Mouse (Mus musculus): ENCODE measurements at regions not wholly inside any gene's neighbourhood (a gene's known extent, or its start where the extent isn't known, plus 50 kb on each side); places are given as distances from the start of the nearest gene placed in this dataset.
A peak's percentile ranks its signal among the peaks of the same experiment; 100 is the strongest.

GRCm38 (mm10) chr1:39047316-39047715 lies 61.9 kb downstream of the Pdcl3 start:
- no peak for DNase-seq (ENCODE audit: extremely low spot score in 1 of 2, low spot score in 1 of 2)

- DNase-seq (ENCODE audit: extremely low spot score in 1 of 2, low spot score in 1 of 2) = no peak
Measured at GRCm38 (mm10) chr1:39057304-39057703, 71.9 kb downstream of the Pdcl3 start.

- no peak for DNase-seq (ENCODE audit: extremely low spot score in 1 of 2, low spot score in 1 of 2)
Measured at GRCm38 (mm10) chr1:39062509-39062908, 77.1 kb downstream of the Pdcl3 start.

- DNase-seq (ENCODE audit: extremely low spot score in 1 of 2, low spot score in 1 of 2) = peak; percentile 71 to 73
Measured at GRCm38 (mm10) chr1:39063666-39064385, 78.4 kb downstream of the Pdcl3 start.

- DNase-seq (ENCODE audit: extremely low spot score in 1 of 2, low spot score in 1 of 2) = peak in 1 of 2 experiments; percentile 51
Measured at GRCm38 (mm10) chr1:39064781-39065180, 79.4 kb downstream of the Pdcl3 start.

- no peak for DNase-seq (ENCODE audit: extremely low spot score in 1 of 2, low spot score in 1 of 2)
Measured at GRCm38 (mm10) chr1:39067901-39068300, 82.5 kb downstream of the Pdcl3 start.

GRCm38 (mm10) chr1:39069086-39069655 lies 83.8 kb downstream of the Pdcl3 start:
- no peak for DNase-seq (ENCODE audit: extremely low spot score in 1 of 2, low spot score in 1 of 2)

GRCm38 (mm10) chr1:39069676-39070075 lies 84.3 kb downstream of the Pdcl3 start:
- no peak for DNase-seq (ENCODE audit: extremely low spot score in 1 of 2, low spot score in 1 of 2)

GRCm38 (mm10) chr1:39075966-39076365 lies 90.6 kb downstream of the Pdcl3 start:
- DNase-seq (ENCODE audit: extremely low spot score in 1 of 2, low spot score in 1 of 2) = no peak

- no peak for DNase-seq (ENCODE audit: extremely low spot score in 1 of 2, low spot score in 1 of 2)
Measured at GRCm38 (mm10) chr1:39078584-39079315, 93.3 kb downstream of the Pdcl3 start.

- DNase-seq (ENCODE audit: extremely low spot score in 1 of 2, low spot score in 1 of 2) = peak; percentile 60 to 68
Measured at GRCm38 (mm10) chr1:39083911-39084826, 98.8 kb downstream of the Pdcl3 start.

- DNase-seq (ENCODE audit: extremely low spot score in 1 of 2, low spot score in 1 of 2) = peak; percentile 56 to 58
Measured at GRCm38 (mm10) chr1:39086273-39086672, 100.9 kb downstream of the Pdcl3 start.

- DNase-seq (ENCODE audit: extremely low spot score in 1 of 2, low spot score in 1 of 2) = peak in 1 of 2 experiments; percentile 52
Measured at GRCm38 (mm10) chr1:39089875-39090274, 103.7 kb upstream of the Npas2 start.

GRCm38 (mm10) chr1:39091121-39091520 lies 102.4 kb upstream of the Npas2 start:
- no peak for DNase-seq (ENCODE audit: extremely low spot score in 1 of 2, low spot score in 1 of 2)

- no peak for DNase-seq (ENCODE audit: extremely low spot score in 1 of 2, low spot score in 1 of 2)
Measured at GRCm38 (mm10) chr1:39091638-39092037, 101.9 kb upstream of the Npas2 start.

GRCm38 (mm10) chr1:39093291-39093690 lies 100.2 kb upstream of the Npas2 start:
- no peak for DNase-seq (ENCODE audit: extremely low spot score in 1 of 2, low spot score in 1 of 2)

- no peak for DNase-seq (ENCODE audit: extremely low spot score in 1 of 2, low spot score in 1 of 2)
Measured at GRCm38 (mm10) chr1:39094001-39094400, 99.5 kb upstream of the Npas2 start.

GRCm38 (mm10) chr1:39095901-39096300 lies 97.6 kb upstream of the Npas2 start:
- no peak for DNase-seq (ENCODE audit: extremely low spot score in 1 of 2, low spot score in 1 of 2)

GRCm38 (mm10) chr1:39096726-39097125 lies 96.8 kb upstream of the Npas2 start:
- no peak for DNase-seq (ENCODE audit: extremely low spot score in 1 of 2, low spot score in 1 of 2)

GRCm38 (mm10) chr1:39097499-39097898 lies 96.0 kb upstream of the Npas2 start:
- peak; percentile 86 to 87 for DNase-seq (ENCODE audit: extremely low spot score in 1 of 2, low spot score in 1 of 2)

GRCm38 (mm10) chr1:39098154-39098553 lies 95.4 kb upstream of the Npas2 start:
- DNase-seq (ENCODE audit: extremely low spot score in 1 of 2, low spot score in 1 of 2) = no peak

Data from frontal cortex, adult 2 months (tissue).